Mouse (Mus musculus) hindbrain, embryonic 11.5 days (tissue): ENCODE data around the gene Acap1. TPM values are rescaled to one million over a fixed set of nuclear protein-coding genes. Genes with fewer than 3 reads are reported as not detected.
A peak's percentile ranks its signal among the peaks of the same experiment; 100 is the strongest.

Experiments used
- ATAC-seq: fragments of 200-750 bp; cut with Nextera tagmentation; 2 replicates; pipeline ENCODE4 v1.8.0; 2017; ENCODE audit warnings: mild to moderate bottlenecking, moderate TSS enrichment, moderate library complexity; ENCODE audit not compliant: low FRiP score
- DNase-seq: peaks from one replicate; pipeline ENCODE4 v3.0.0-alpha.2; 2015; ENCODE audit warnings: low spot score
- H3K27ac ChIP-seq: fragments of 300-500 bp; sonication (generic); 2 replicates; pipeline ENCODE4 v1.5.1; 2014; ENCODE audit warnings: mild to moderate bottlenecking, low read depth, low read length
- H3K27me3 ChIP-seq: fragments of 300-500 bp; sonication (generic); 2 replicates; pipeline ENCODE4 v1.6.1; 2014; ENCODE audit warnings: mild to moderate bottlenecking, low read length, moderate library complexity, mixed read lengths; ENCODE audit not compliant: control insufficient read depth, insufficient read depth
- H3K36me3 ChIP-seq: fragments of 300-500 bp; sonication (generic); 2 replicates; pipeline ENCODE4 v1.6.1; 2014; ENCODE audit warnings: mild to moderate bottlenecking, low read length, moderate library complexity, mixed read lengths; ENCODE audit not compliant: control insufficient read depth, insufficient read depth
- H3K4me1 ChIP-seq: fragments of 300-500 bp; sonication (generic); replicated peaks from 2 replicates; pipeline ENCODE4 v1.6.1; 2014; ENCODE audit warnings: low read length, mixed read lengths; ENCODE audit not compliant: control insufficient read depth, insufficient read depth
- H3K4me2 ChIP-seq: fragments of 300-500 bp; sonication (generic); replicated peaks from 2 replicates; pipeline ENCODE4 v1.6.1; 2014; ENCODE audit warnings: mild to moderate bottlenecking, low read depth, low read length
- H3K4me3 ChIP-seq: fragments of 300-500 bp; sonication (generic); 2 replicates; pipeline ENCODE4 v1.5.1; 2014; ENCODE audit warnings: low read depth, low read length
- H3K9ac ChIP-seq: fragments of 300-500 bp; sonication (generic); 2 replicates; pipeline ENCODE4 v1.6.1; 2014; ENCODE audit warnings: low read depth, low read length
- H3K9me3 ChIP-seq: fragments of 300-500 bp; sonication (generic); 2 replicates; pipeline ENCODE4 v1.6.1; 2016; ENCODE audit warnings: low read length; ENCODE audit not compliant: control insufficient read depth
- WGBS: fragments of 180-500 bp; shearing (Covaris S2); extraction: QIAGEN DNeasy Blood & Tissue Kit; methylation state at CpG from one replicate; pipeline ENCODE4 v1.1.7; 2014; 5-methylcytosine and 5-hydroxymethylcytosine counted together
- polyA plus RNA-seq: library from polyadenylated mRNA; unstranded; fragments of >200 nt; fragmentation: Nextera tagmentation; extraction: Ambion mirVana; gene quantifications from 2 replicates; pipeline ENCODE4 v1.2.1, GENCODE M21; 2014

The Acap1 gene
- polyA plus RNA-seq, 1 experiment from 2014 or later = 0.45 TPM

DNA sequence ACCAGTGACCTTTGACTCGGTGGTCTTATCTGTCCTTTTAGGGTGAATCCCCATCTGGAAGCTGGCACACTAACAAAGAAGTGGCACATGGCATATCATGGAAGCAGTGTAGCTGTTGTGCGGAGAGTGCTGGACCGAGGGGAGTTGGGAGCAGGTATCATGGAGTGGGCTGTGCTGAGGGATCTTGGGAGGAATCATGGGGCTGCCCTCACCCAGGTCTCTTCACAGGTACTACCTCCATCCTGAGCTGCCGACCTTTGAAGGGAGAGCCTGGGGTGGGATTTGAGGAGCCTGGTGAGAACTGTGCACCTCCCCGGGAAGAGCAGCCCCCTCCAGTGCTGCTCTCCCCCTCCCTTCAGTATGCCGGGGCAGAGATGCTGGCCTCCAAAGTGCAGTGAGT is 16.4 kb upstream of the Acap1 start:
- no peak overlapping the region for H3K4me2 ChIP-seq
- H3K4me3 ChIP-seq = no peak overlapping the region
- H3K4me1 ChIP-seq = peaks cover 11% of the 10 kb centered on the region
- no peak overlapping the region for H3K27ac ChIP-seq
- H3K27me3 ChIP-seq = no peaks in the 10 kb centered on the region
- no peak for ATAC-seq
- H3K9me3 ChIP-seq = no peaks in the 10 kb centered on the region
- H3K9ac ChIP-seq = no peak overlapping the region
- 92% methylated on average over 6 of the region's 6 CpGs for WGBS
- peaks cover 35% of the 10 kb centered on the region for H3K36me3 ChIP-seq
- no peak for DNase-seq

DNA sequence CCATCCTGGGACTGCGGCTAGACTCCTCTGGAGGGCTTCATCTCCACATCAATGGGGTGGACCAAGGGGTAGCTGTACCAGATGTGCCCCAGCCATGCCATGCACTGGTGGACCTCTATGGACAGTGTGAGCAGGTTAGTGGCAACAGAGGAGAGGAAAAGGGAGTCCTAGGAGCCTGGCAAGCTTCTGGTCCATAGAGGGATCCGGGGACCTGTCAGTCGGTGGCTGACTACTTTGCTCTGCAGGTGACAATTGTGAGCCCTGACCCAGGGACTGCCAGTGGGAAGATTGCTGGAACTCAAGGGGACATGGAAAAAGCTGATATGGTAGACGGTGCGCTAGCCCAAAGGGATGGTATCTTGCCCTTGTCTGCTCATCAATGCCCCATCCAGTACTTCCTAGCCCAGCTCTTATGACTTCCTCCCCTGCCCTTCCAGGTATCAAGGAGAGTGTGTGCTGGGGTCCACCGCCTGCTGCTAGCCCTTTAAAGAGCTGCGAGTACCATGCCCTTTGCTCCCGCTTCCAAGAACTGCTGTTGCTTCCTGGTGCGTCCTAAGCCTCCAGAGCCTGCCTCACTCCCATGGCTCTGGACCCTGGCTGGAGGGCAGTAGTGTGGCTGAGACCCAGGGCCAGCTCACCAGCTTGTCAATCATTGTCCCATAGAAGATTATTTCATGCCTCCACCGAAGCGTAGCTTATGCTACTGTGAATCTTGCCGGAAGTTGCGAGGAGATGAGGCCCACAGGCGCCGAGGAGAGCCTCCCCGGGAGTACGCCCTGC is 15.6 kb upstream of the Acap1 start:
- no peak overlapping the region for H3K9ac ChIP-seq
- H3K4me2 ChIP-seq = no peak overlapping the region
- ATAC-seq (no peak), DNase-seq (no peak)
- H3K4me1 ChIP-seq = peaks cover 11% of the 10 kb centered on the region
- H3K4me3 ChIP-seq = no peak overlapping the region
- 91% methylated on average over 17 of the region's 17 CpGs for WGBS
- H3K36me3 ChIP-seq = peaks cover 34% of the 10 kb centered on the region
- no peaks in the 10 kb centered on the region for H3K27me3 ChIP-seq
- no peaks in the 10 kb centered on the region for H3K9me3 ChIP-seq
- no peak overlapping the region for H3K27ac ChIP-seq

DNA sequence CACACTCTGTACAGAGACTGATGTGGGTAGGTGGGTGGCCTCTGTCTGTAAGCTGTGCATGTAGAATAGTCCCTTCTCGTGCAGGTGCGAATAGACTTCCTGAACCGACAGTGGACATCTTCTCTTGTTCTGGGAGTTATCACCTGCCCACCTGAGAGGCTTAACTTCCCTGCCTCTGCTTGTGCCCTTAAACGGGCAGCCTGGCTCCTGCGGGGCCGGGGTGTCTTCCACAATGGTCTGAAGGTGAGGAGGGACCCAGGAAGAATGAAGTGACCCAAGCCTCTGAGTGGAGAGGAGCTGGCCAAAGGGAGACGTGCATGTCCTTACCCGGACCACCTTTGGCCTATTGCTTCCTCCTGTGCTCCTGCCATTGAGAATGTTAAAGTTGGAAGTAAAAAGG is 14.8 kb upstream of the Acap1 start:
- no peak overlapping the region for H3K4me3 ChIP-seq
- peaks cover 36% of the 10 kb centered on the region for H3K36me3 ChIP-seq
- H3K9me3 ChIP-seq = no peaks in the 10 kb centered on the region
- DNase-seq (no peak), ATAC-seq (no peak)
- H3K4me2 ChIP-seq = no peak overlapping the region
- no peaks in the 10 kb centered on the region for H3K27me3 ChIP-seq
- 95% methylated on average over 8 of the region's 8 CpGs for WGBS
- peaks cover 10% of the 10 kb centered on the region; the same call in 1 of the 2 replicates for H3K4me1 ChIP-seq
- no peak overlapping the region for H3K27ac ChIP-seq
- H3K9ac ChIP-seq = no peak overlapping the region

DNA sequence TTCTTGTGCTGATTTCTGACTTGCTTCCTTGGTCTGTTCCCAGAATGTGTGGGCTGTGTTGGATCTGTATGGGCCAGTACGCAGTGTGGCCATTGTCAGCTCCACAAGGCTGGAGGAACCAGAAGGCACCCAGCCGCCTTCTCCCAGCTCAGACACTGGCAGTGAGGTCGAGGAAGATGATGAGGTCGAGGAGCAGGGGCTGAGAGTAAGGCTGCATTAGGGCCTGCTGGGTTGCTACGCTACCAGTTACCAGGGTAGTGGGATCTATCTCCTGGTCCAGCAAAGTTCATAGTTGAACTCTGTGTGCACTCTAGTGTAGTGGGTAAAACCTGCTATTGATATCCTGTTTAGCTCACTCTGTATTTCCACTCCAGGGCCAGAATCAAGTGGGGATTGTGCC is 13.8 kb upstream of the Acap1 start:
- Histone ChIP-seq H3K4me3 (no peak overlapping the region), H3K27ac (no peak overlapping the region), H3K9ac (no peak overlapping the region), H3K9me3 (no peaks in the 10 kb centered on the region), H3K4me2 (no peak overlapping the region), H3K4me1 (0 out of 2 replicates have a peak, but pooled peaks cover 3% of the 10 kb centered on the region), H3K27me3 (no peaks in the 10 kb centered on the region), H3K36me3 (peaks cover 40% of the 10 kb centered on the region)
- ATAC-seq (no peak), DNase-seq (no peak)
- WGBS = 86% methylated on average over 5 of the region's 5 CpGs

DNA sequence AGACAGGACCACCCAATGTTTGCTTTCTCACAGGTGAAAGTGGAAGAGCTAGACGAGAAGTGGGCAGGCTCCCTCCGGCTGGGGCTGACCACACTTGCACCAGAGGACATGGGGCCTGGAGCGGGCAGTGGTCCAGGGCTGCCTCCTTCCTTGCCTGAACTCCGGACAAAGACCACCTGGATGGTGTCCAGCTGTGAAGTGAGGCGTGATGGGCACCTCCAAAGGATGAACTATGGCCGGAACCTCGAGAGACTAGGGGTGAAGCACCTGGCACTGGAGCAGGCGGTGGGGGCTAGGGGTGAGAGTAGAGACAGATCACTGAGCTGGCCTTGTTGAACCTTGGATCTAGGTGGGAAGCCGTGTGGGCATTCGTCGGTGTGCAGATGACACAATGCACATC is 13.3 kb upstream of the Acap1 start:
- Histone ChIP-seq H3K9ac (no peak overlapping the region), H3K27ac (no peak overlapping the region), H3K36me3 (peaks cover 40% of the 10 kb centered on the region), H3K4me3 (no peak overlapping the region), H3K9me3 (no peaks in the 10 kb centered on the region), H3K4me2 (no peak overlapping the region), H3K27me3 (no peaks in the 10 kb centered on the region), H3K4me1 (0 out of 2 replicates have a peak, but pooled peaks cover 3% of the 10 kb centered on the region)
- no peak for ATAC-seq
- 96% methylated on average over 11 of the region's 11 CpGs for WGBS
- DNase-seq = no peak

DNA sequence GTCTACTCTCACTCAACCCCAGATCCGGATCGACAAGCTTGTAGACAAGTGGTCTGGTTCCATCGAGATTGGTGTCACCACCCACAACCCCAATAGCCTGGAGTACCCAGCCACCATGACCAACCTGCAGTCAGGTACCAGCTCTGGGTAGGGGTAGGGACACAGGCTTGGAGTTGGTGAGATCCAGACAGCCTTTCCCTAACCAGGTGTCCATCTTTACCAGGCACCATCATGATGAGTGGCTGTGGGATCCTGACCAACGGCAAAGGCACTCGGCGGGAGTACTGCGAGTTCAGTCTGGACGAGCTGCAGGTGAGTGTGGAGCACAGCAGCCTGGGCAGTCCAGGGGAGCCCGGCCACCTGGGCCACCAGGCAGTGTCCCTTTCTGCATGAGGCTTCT is 9.0 kb upstream of the Acap1 start:
- DNase-seq = no peak
- no peak overlapping the region for H3K9ac ChIP-seq
- no peak overlapping the region for H3K27ac ChIP-seq
- no peak for ATAC-seq
- no peak overlapping the region for H3K4me2 ChIP-seq
- no peaks in the 10 kb centered on the region for H3K9me3 ChIP-seq
- 91% methylated on average over 9 of the region's 9 CpGs for WGBS
- no peak overlapping the region for H3K4me3 ChIP-seq
- peaks cover 12% of the 10 kb centered on the region for H3K4me1 ChIP-seq
- peaks cover 24% of the 10 kb centered on the region for H3K36me3 ChIP-seq
- no peaks in the 10 kb centered on the region for H3K27me3 ChIP-seq

DNA sequence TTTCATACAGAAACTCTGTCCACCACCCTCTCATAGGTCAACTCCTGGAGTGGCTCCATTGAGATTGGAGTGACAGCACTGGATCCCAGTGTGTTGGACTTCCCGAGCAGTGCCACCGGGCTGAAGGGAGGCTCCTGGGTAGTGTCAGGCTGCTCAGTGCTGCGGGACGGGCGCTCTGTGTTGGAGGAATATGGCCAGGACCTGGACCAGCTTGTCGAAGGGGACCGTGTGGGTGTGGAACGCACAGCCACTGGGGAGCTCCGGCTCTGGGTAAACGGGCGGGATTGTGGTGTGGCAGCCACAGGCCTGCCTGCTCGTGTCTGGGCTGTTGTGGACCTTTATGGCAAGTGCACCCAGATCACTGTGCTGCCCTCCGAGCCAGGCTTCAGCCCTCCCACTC is 7.6 kb upstream of the Acap1 start:
- Histone ChIP-seq H3K36me3 (peaks cover 21% of the 10 kb centered on the region), H3K27ac (no peak overlapping the region), H3K4me3 (peak overlapping the region; percentile 92), H3K27me3 (no peaks in the 10 kb centered on the region), H3K9ac (no peak overlapping the region), H3K4me2 (peak overlapping the region; percentile 97), H3K9me3 (no peaks in the 10 kb centered on the region), H3K4me1 (peaks cover 14% of the 10 kb centered on the region)
- 91% methylated on average over 12 of the region's 13 CpGs for WGBS
- DNase-seq (no peak), ATAC-seq (no peak)

DNA sequence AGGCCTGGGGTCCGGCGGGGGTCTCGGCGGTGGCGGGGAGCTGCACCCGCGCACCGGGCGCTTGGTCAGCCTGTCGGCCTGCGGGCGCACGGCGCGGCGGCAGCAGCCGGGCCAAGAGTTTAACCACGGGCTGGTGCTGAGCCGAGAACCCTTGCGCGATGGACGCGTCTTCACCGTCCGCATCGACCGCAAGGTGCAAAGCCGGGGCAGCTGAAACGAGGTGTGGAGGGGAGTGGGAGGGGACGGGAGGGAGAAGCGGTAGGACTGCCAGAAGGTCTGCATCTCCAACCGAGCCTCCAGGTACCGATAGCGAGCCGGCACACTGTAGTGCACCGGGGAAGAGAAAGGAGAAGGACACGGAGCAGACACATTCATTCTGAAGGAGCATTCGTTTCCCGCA is 6.7 kb upstream of the Acap1 start:
- Histone ChIP-seq H3K27ac (peak overlapping the region; percentile 96), H3K36me3 (peaks cover 17% of the 10 kb centered on the region), H3K4me3 (peak overlapping the region; percentile 92), H3K9me3 (no peaks in the 10 kb centered on the region), H3K4me2 (peak overlapping the region; percentile 97), H3K9ac (peak overlapping the region; percentile 96), H3K27me3 (no peaks in the 10 kb centered on the region), H3K4me1 (peaks cover 14% of the 10 kb centered on the region)
- WGBS = 0% methylated on average over 34 of the region's 39 CpGs
- DNase-seq = no peak
- ATAC-seq = peak; percentile 34; the same call in 1 of the 2 replicates

DNA sequence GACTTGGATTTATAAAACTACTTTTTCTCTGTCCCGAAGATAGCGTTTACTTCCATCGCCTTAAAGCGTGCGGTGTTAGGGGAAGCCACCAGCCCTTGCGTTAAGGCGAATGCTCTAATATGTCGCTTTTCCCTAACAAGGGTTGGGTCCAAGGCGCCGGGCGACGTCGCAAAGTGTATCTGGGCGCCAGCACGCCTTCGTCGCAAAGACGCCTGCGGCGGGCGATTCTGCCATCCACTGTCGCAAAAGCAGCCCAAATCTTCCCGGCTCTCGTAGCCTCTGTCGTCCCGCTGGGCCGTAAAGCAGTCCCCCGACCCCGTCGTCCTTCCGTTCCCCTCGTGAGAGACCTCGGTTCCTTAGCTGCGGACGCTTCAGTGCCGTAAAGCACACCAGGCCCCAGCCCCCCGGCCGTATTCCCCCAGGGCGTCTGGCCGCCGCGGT is 6.1 kb upstream of the Acap1 start:
- DNase-seq (peak; percentile 96), ATAC-seq (peak; percentile 73)
- peaks cover 14% of the 10 kb centered on the region for H3K4me1 ChIP-seq
- H3K4me3 ChIP-seq = peak overlapping the region; percentile 92
- H3K27me3 ChIP-seq = no peaks in the 10 kb centered on the region
- H3K27ac ChIP-seq = peak overlapping the region; percentile 96
- no peaks in the 10 kb centered on the region for H3K9me3 ChIP-seq
- peak overlapping the region; percentile 97 for H3K4me2 ChIP-seq
- H3K36me3 ChIP-seq = peaks cover 12% of the 10 kb centered on the region
- peak overlapping the region; percentile 96 for H3K9ac ChIP-seq
- 0% methylated on average over 42 of the region's 42 CpGs for WGBS
